Mouse (Mus musculus) lung, embryonic 14.5 days (tissue): ENCODE results near the gene Aoc3. TPM values are rescaled to one million over a fixed set of nuclear protein-coding genes. Genes with fewer than 3 reads are reported as not detected.
A peak's percentile ranks its signal among the peaks of the same experiment; 100 is the strongest.
"Not testable (repeated sequence)": the region's sequence is repeated elsewhere in the genome, so short reads cannot be mapped to it uniquely, and the experiment has no call there.

ENCODE experiments used
- ATAC-seq: fragments of 200-750 bp; cut with Nextera tagmentation; 2 replicates; pipeline ENCODE4 v1.8.0; 2017; ENCODE audit warnings: mild to moderate bottlenecking, moderate TSS enrichment, moderate library complexity; ENCODE audit not compliant: insufficient read depth
- DNase-seq: peaks from one replicate; pipeline ENCODE4 v3.0.0-alpha.2; 2015
- H3K27ac ChIP-seq: fragments of 300-500 bp; sonication (generic); 2 replicates; pipeline ENCODE4 v1.5.1; 2014; ENCODE audit warnings: low read depth, mild to moderate bottlenecking, moderate library complexity
- H3K27me3 ChIP-seq: fragments of 300-500 bp; sonication (generic); 2 replicates; pipeline ENCODE4 v1.6.1; 2014; ENCODE audit warnings: low read length, control low read depth; ENCODE audit not compliant: insufficient read depth
- H3K36me3 ChIP-seq: fragments of 300-500 bp; sonication (generic); 2 replicates; pipeline ENCODE4 v1.6.1; 2014; ENCODE audit warnings: control low read depth; ENCODE audit not compliant: insufficient read depth
- H3K4me1 ChIP-seq: fragments of 300-500 bp; sonication (generic); 2 replicates; pipeline ENCODE4 v1.6.1; 2014; ENCODE audit warnings: antibody characterized with exemption, control low read depth; ENCODE audit not compliant: insufficient read depth
- H3K4me2 ChIP-seq: fragments of 300-500 bp; sonication (generic); 2 replicates; pipeline ENCODE4 v1.6.1; 2014; ENCODE audit warnings: mild to moderate bottlenecking
- H3K4me3 ChIP-seq: fragments of 300-500 bp; sonication (generic); 2 replicates; pipeline ENCODE4 v1.5.1; 2014; ENCODE audit warnings: low read depth, low read length
- H3K9ac ChIP-seq: fragments of 300-500 bp; sonication (generic); 2 replicates; pipeline ENCODE4 v1.6.1; 2014
- H3K9me3 ChIP-seq: fragments of 300-500 bp; sonication (generic); 2 replicates; pipeline ENCODE4 v1.6.1; 2016; ENCODE audit warnings: low read depth, low read length, control low read depth
- CTCF ChIP-seq: IDR thresholded peaks from 2 replicates; pipeline ENCODE4 v1.5.1; 2016; ENCODE audit warnings: antibody characterized with exemption, low read depth
- WGBS: fragments of 180-500 bp; shearing (Covaris S2); extraction: QIAGEN DNeasy Blood & Tissue Kit; methylation state at CpG from one replicate; pipeline ENCODE4 v1.1.7; 2014; 5-methylcytosine and 5-hydroxymethylcytosine counted together
- polyA plus RNA-seq: library from polyadenylated mRNA; unstranded; fragments of >200 nt; fragmentation: Nextera tagmentation; extraction: Ambion mirVana; gene quantifications from 2 replicates; pipeline ENCODE4 v1.2.1, GENCODE M21; 2014

Gene Aoc3
- polyA plus RNA-seq, 1 experiment from 2014 or later, result 0.83 TPM

DNA sequence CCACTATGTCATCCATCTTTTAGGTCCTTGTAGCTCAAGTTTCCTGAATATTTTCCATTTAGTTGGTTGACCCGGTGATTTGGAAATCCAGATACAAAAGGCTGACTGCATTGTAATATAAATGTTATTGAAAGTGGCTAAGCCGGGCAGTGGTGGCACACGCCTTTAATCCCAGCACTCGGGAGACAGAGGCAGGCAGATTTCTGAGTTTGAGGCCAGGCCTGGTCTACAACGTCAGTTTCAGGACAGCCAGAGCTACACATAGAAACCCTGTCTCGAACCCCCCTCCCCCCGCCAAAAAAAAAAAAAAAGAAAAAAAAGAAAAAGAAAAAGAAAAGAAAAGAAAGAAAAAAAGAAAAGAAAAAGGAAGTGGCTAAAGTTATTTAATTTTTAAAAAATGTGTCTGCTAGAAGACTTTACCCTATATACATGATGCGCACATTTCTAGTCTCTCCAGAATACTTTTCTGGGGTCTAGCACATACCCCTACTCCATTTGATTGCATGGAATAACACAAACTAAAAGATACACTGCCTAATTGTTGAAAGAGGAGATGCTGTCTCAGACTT is 15.2 kb upstream of the Aoc3 start:
- H3K27ac ChIP-seq, result peak overlapping the region; percentile 87
- no peaks in the 10 kb centered on the region for H3K9me3 ChIP-seq
- peaks cover 28% of the 10 kb centered on the region for H3K36me3 ChIP-seq
- peak overlapping the region; percentile 88 for H3K4me2 ChIP-seq
- TF ChIP-seq CTCF, result no peak
- 81% methylated on average over 8 of the region's 8 CpGs for WGBS
- H3K4me1 ChIP-seq, result peaks cover 3% of the 10 kb centered on the region
- DNase-seq, result no peak
- H3K9ac ChIP-seq, result peak overlapping the region; percentile 82
- peak overlapping the region; percentile 99 for H3K4me3 ChIP-seq
- ATAC-seq, result no peak
- no peaks in the 10 kb centered on the region for H3K27me3 ChIP-seq

DNA sequence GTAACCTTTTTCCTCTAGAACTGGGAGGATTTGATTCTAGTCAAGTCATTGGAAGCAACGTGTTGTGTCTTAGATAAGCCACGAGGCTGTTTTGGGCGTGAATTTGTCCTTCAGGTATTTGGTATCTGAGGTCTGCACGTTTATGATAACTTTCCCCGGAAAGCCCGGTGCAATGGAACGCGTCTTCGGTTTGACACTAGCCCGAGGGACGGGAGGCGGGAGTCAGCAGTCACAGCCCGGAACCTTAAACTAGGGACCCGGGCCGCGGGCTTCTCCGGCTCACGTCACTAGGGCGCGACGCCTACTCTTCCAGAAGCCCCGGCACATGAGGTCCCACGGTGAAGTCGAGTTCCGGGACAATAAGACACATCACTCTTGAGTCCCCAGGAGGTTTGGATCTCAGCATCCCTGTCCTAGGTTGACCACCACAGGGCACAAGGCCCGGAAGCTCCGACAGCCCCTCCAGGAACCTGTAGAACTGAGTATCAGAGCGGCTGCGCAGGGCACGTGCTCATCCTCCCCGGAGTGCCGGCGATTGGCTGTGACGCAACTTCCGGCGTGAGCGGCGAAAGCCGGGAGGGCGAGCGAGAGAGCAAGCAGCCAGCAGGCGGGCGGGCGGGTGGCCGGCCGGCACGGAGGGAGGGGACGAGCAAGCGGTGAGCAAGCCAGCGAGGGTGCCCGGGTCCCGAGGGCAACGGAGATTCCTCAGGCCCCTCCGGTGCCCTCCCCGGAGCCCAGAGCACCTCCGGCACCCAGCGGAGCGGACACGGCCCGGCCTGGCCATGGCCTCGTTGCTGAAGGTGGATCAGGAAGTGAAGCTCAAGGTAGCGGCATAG is 14.5 kb upstream of the Aoc3 start, which contains the start of gene Psme3:
Gene Psme3, plus strand, starts transcription at position 549 of the 836 bp plus-strand sequence.
- H3K27me3 ChIP-seq, result no peaks in the 10 kb centered on the region
- H3K36me3 ChIP-seq, result peaks cover 35% of the 10 kb centered on the region
- peak within 1 kb of the TSS; percentile 82 for H3K9ac ChIP-seq
- DNase-seq, result peak; percentile 96
- H3K4me1 ChIP-seq, result peaks cover 3% of the 10 kb centered on the region
- H3K4me3 ChIP-seq, result peak within 1 kb of the TSS; percentile 99
- H3K27ac ChIP-seq, result peak within 1 kb of the TSS; percentile 87
- H3K9me3 ChIP-seq, result no peaks in the 10 kb centered on the region
- peak; percentile 94 for ATAC-seq
- peak within 1 kb of the TSS; percentile 88 for H3K4me2 ChIP-seq
- no peak for TF ChIP-seq CTCF
- under 1% methylated on average over 60 of the region's 62 CpGs for WGBS

DNA sequence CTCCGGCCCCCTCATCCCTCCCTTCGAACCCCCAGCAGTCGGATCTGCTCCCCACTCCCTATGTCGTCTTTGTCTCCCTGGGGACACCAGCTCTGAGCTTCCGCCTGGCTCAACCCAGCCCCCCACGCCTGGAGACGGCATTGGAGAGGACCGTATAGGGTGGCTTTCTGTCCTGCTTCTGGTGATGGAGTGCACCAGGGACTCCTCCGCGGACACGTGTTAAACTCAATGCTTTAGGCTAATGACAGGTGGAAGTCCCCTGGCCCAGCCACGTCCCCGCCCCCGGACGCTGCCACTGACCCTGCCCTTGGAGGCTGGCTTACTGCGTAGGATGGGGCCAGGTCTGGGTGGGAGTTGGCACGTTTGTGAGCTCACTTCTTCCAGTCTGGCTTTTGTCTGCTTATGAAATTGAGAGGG is 13.9 kb upstream of the Aoc3 start:
- peaks cover 3% of the 10 kb centered on the region for H3K4me1 ChIP-seq
- peaks cover 41% of the 10 kb centered on the region for H3K36me3 ChIP-seq
- H3K27ac ChIP-seq, result peak overlapping the region; percentile 87
- WGBS, result under 1% methylated on average over 17 of the region's 17 CpGs
- H3K9me3 ChIP-seq, result no peaks in the 10 kb centered on the region
- peak overlapping the region; percentile 88 for H3K4me2 ChIP-seq
- peak overlapping the region; percentile 99 for H3K4me3 ChIP-seq
- peak; percentile 59 for ATAC-seq
- peak overlapping the region; percentile 82 for H3K9ac ChIP-seq
- no peaks in the 10 kb centered on the region for H3K27me3 ChIP-seq
- no peak for TF ChIP-seq CTCF
- peak; percentile 26 for DNase-seq

- 7% methylated on average over 4 of the region's 4 CpGs for WGBS
- H3K9ac ChIP-seq, result no peak overlapping the region
- no peaks in the 10 kb centered on the region for H3K4me1 ChIP-seq
- H3K27me3 ChIP-seq, result no peaks in the 10 kb centered on the region
- no peak overlapping the region for H3K27ac ChIP-seq
- ATAC-seq (peak; percentile 50; the same call in 1 of the 2 replicates), DNase-seq (peak; percentile 86)
- H3K4me2 ChIP-seq, result no peak overlapping the region
- TF ChIP-seq CTCF, result peak; percentile 97
- H3K36me3 ChIP-seq, result peaks cover 77% of the 10 kb centered on the region
- H3K4me3 ChIP-seq, result no peak overlapping the region
- H3K9me3 ChIP-seq, result no peaks in the 10 kb centered on the region
Measured at GRCm38 (mm10) chr11:101323609-101324008, 6.8 kb upstream of the Aoc3 start.

- Histone ChIP-seq H3K4me1 (no peaks in the 10 kb centered on the region), H3K4me2 (no peak within 1 kb of the TSS), H3K36me3 (peaks cover 70% of the 10 kb centered on the region), H3K27ac (no peak within 1 kb of the TSS), H3K9ac (no peak within 1 kb of the TSS), H3K27me3 (no peaks in the 10 kb centered on the region), H3K4me3 (no peak within 1 kb of the TSS), H3K9me3 (no peaks in the 10 kb centered on the region)
- no peak for TF ChIP-seq CTCF
- ATAC-seq (no peak), DNase-seq (no peak)
- 89% methylated on average over 5 of the region's 5 CpGs for WGBS
Measured at GRCm38 (mm10) chr11:101324763-101325162, 5.6 kb upstream of the Aoc3 start, which contains the start of gene Aoc2. Gene Aoc2 (plus strand): TSS chr11:101325063.

DNA sequence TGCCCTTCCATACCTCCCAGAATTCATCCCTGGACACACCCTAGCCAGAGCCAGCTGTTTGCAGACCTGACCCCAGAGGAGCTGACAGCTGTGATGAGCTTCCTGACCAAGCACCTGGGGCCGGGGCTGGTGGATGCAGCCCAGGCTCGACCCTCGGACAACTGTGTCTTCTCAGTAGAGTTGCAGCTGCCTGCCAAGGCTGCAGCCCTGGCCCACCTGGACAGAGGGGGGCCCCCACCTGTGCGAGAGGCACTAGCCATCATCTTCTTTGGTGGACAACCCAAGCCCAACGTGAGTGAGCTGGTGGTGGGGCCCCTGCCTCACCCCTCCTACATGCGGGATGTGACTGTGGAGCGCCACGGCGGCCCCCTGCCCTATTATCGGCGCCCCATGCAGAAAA is 5.2 kb upstream of the Aoc3 start:
- H3K9ac ChIP-seq, H3K9me3 ChIP-seq, H3K4me1 ChIP-seq, DNase-seq, H3K27me3 ChIP-seq, ATAC-seq, H3K27ac ChIP-seq, H3K4me3 ChIP-seq, H3K4me2 ChIP-seq: not testable (repeated sequence)
- WGBS, result 95% methylated on average over 11 of the region's 11 CpGs
- peaks cover 65% of the 10 kb centered on the region for H3K36me3 ChIP-seq

GRCm38 (mm10) chr11:101326147-101326546 is 4.3 kb upstream of the Aoc3 start:
- 82% methylated on average over 11 of the region's 11 CpGs for WGBS
- ATAC-seq (no peak), DNase-seq (no peak)
- H3K27me3 ChIP-seq, result no peaks in the 10 kb centered on the region
- TF ChIP-seq CTCF, result no peak
- H3K27ac ChIP-seq, result no peak overlapping the region
- H3K9me3 ChIP-seq, result no peaks in the 10 kb centered on the region
- H3K9ac ChIP-seq, result no peak overlapping the region
- no peak overlapping the region for H3K4me3 ChIP-seq
- peaks cover 56% of the 10 kb centered on the region for H3K36me3 ChIP-seq
- H3K4me2 ChIP-seq, result no peak overlapping the region
- H3K4me1 ChIP-seq, result no peaks in the 10 kb centered on the region
